Mouse (Mus musculus) lung, embryonic 14.5 days (tissue): Measurements from ENCODE around the gene Arhgef25. TPM values are rescaled to one million over a fixed set of nuclear protein-coding genes. Genes with fewer than 3 reads are reported as not detected.

Source experiments
- ATAC-seq: fragments of 200-750 bp; cut with Nextera tagmentation; 2 replicates; pipeline ENCODE4 v1.8.0; 2017; ENCODE audit warnings: mild to moderate bottlenecking, moderate TSS enrichment, moderate library complexity; ENCODE audit not compliant: insufficient read depth
- DNase-seq: peaks from one replicate; pipeline ENCODE4 v3.0.0-alpha.2; 2015
- H3K27ac ChIP-seq: fragments of 300-500 bp; sonication (generic); 2 replicates; pipeline ENCODE4 v1.5.1; 2014; ENCODE audit warnings: low read depth, mild to moderate bottlenecking, moderate library complexity
- H3K27me3 ChIP-seq: fragments of 300-500 bp; sonication (generic); 2 replicates; pipeline ENCODE4 v1.6.1; 2014; ENCODE audit warnings: low read length, control low read depth; ENCODE audit not compliant: insufficient read depth
- H3K36me3 ChIP-seq: fragments of 300-500 bp; sonication (generic); 2 replicates; pipeline ENCODE4 v1.6.1; 2014; ENCODE audit warnings: control low read depth; ENCODE audit not compliant: insufficient read depth
- H3K4me1 ChIP-seq: fragments of 300-500 bp; sonication (generic); 2 replicates; pipeline ENCODE4 v1.6.1; 2014; ENCODE audit warnings: antibody characterized with exemption, control low read depth; ENCODE audit not compliant: insufficient read depth
- H3K4me2 ChIP-seq: fragments of 300-500 bp; sonication (generic); 2 replicates; pipeline ENCODE4 v1.6.1; 2014; ENCODE audit warnings: mild to moderate bottlenecking
- H3K4me3 ChIP-seq: fragments of 300-500 bp; sonication (generic); 2 replicates; pipeline ENCODE4 v1.5.1; 2014; ENCODE audit warnings: low read depth, low read length
- H3K9ac ChIP-seq: fragments of 300-500 bp; sonication (generic); 2 replicates; pipeline ENCODE4 v1.6.1; 2014
- H3K9me3 ChIP-seq: fragments of 300-500 bp; sonication (generic); 2 replicates; pipeline ENCODE4 v1.6.1; 2016; ENCODE audit warnings: low read depth, low read length, control low read depth
- CTCF ChIP-seq: IDR thresholded peaks from 2 replicates; pipeline ENCODE4 v1.5.1; 2016; ENCODE audit warnings: antibody characterized with exemption, low read depth
- WGBS: fragments of 180-500 bp; shearing (Covaris S2); extraction: QIAGEN DNeasy Blood & Tissue Kit; methylation state at CpG from one replicate; pipeline ENCODE4 v1.1.7; 2014; 5-methylcytosine and 5-hydroxymethylcytosine counted together
- polyA plus RNA-seq: library from polyadenylated mRNA; unstranded; fragments of >200 nt; fragmentation: Nextera tagmentation; extraction: Ambion mirVana; gene quantifications from 2 replicates; pipeline ENCODE4 v1.2.1, GENCODE M21; 2014

Gene Arhgef25
- polyA plus RNA-seq, 1 experiment from 2014 or later = 48.7 TPM

DNA sequence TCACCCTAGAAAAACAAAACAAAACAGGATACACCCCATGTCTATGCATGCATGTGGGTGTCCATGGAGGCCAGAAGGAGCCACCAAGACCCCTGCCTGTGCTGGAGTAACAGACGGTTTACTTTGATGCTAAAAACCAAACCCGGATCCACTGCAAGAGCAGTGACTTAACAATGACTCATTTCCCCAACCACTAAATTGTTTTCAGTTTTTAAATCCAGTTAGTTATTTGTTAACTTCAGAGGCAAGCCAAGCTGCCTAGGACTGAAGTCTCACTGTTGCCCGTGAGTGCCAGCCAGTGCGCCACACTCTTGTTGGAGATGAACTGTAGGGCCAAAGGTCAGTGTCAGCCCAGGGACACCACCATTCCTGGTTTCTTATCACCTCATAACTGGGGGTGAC is 39.4 kb downstream of the Arhgef25 start:
- ATAC-seq = no peak
- H3K4me1 ChIP-seq = no peaks in the 10 kb centered on the region
- no peak overlapping the region for H3K4me3 ChIP-seq
- DNase-seq = no peak
- no peaks in the 10 kb centered on the region for H3K9me3 ChIP-seq
- H3K27me3 ChIP-seq = no peaks in the 10 kb centered on the region
- 61% methylated on average over 4 of the region's 4 CpGs for WGBS
- H3K36me3 ChIP-seq = no peaks in the 10 kb centered on the region
- H3K27ac ChIP-seq = no peak overlapping the region
- no peak overlapping the region for H3K4me2 ChIP-seq
- no peak for TF ChIP-seq CTCF
- no peak overlapping the region for H3K9ac ChIP-seq

DNA sequence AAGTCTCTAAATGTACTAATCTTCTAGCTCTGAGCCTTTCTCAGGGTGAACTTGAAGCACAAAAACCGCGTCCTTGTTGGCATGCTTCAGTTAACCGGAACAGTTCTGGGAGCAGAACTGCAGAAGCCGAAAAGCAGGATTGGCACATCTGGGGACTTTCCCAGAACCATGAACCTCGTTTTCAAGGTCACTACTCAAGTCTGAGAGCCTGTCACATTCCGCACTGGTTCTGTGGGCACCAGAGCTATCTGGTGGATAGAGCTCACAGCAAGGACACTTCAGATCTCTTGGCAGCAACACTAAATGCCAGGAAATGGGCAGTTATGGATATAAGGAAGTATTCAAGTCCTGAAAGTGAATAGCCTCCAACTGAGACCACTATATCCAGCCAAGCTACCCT is 42.7 kb downstream of the Arhgef25 start:
- WGBS = 79% methylated on average over 6 of the region's 6 CpGs
- no peaks in the 10 kb centered on the region for H3K27me3 ChIP-seq
- no peak overlapping the region for H3K27ac ChIP-seq
- H3K9me3 ChIP-seq = no peaks in the 10 kb centered on the region
- H3K9ac ChIP-seq = no peak overlapping the region
- TF ChIP-seq CTCF = no peak
- H3K4me3 ChIP-seq = no peak overlapping the region
- no peak overlapping the region for H3K4me2 ChIP-seq
- DNase-seq = no peak
- H3K4me1 ChIP-seq = no peaks in the 10 kb centered on the region
- ATAC-seq = no peak
- no peaks in the 10 kb centered on the region for H3K36me3 ChIP-seq

- H3K27me3 ChIP-seq = no peaks in the 10 kb centered on the region
- ATAC-seq (no peak), DNase-seq (no peak)
- no peak for TF ChIP-seq CTCF
- no peaks in the 10 kb centered on the region for H3K9me3 ChIP-seq
- no peaks in the 10 kb centered on the region for H3K36me3 ChIP-seq
- H3K27ac ChIP-seq = no peak overlapping the region
- 73% methylated on average over 5 of the region's 5 CpGs for WGBS
- H3K4me1 ChIP-seq = no peaks in the 10 kb centered on the region
- H3K4me2 ChIP-seq = no peak overlapping the region
- H3K9ac ChIP-seq = no peak overlapping the region
- H3K4me3 ChIP-seq = no peak overlapping the region
Measured at GRCm38 (mm10) chr10:127145303-127145702, 44.6 kb downstream of the Arhgef25 start.

- 86% methylated on average over 7 of the region's 7 CpGs for WGBS
- H3K4me3 ChIP-seq = no peak overlapping the region
- no peak for ATAC-seq
Measured at GRCm38 (mm10) chr10:127144536-127144935, 45.3 kb downstream of the Arhgef25 start.

DNA sequence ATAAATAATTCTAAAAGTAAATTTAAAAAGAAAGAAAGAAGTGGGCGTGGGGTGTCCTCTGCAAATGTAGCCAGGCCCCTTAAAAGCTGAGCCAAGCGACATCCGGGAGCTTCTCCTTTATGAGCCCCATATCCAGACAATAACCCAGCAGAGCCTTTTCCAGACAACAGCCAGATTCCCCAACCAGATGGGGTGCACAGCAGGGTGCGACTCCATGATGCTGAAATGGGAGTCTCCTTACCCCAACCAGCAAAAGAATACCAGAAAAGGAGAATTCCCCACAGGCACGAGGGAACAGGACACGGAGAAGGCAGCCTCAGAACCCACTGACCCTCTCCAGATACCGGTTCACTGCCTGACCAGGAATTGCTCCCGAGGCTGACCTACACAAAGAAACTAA is 46.7 kb downstream of the Arhgef25 start:
- no peak overlapping the region for H3K27ac ChIP-seq
- no peak for DNase-seq
- no peak for TF ChIP-seq CTCF
- no peak overlapping the region for H3K4me3 ChIP-seq
- H3K9ac ChIP-seq = no peak overlapping the region
- H3K9me3 ChIP-seq = no peaks in the 10 kb centered on the region
- H3K27me3 ChIP-seq = no peaks in the 10 kb centered on the region
- 84% methylated on average over 8 of the region's 8 CpGs for WGBS
- no peak overlapping the region for H3K4me2 ChIP-seq
- H3K36me3 ChIP-seq = no peaks in the 10 kb centered on the region
- no peak for ATAC-seq
- no peaks in the 10 kb centered on the region for H3K4me1 ChIP-seq

More at GRCm38 (mm10) chr10:127144536-127144935, 45.3 kb downstream of the Arhgef25 start:
- Histone ChIP-seq H3K9me3 (no peaks in the 10 kb centered on the region), H3K4me1 (no peaks in the 10 kb centered on the region), H3K36me3 (no peaks in the 10 kb centered on the region), H3K27me3 (no peaks in the 10 kb centered on the region), H3K4me2 (no peak overlapping the region), H3K27ac (no peak overlapping the region), H3K9ac (no peak overlapping the region)
- no peak for TF ChIP-seq CTCF
- no peak for DNase-seq

- Histone ChIP-seq H3K9ac (no peak overlapping the region), H3K4me1 (no peaks in the 10 kb centered on the region), H3K9me3 (no peaks in the 10 kb centered on the region), H3K4me3 (no peak overlapping the region), H3K36me3 (no peaks in the 10 kb centered on the region), H3K27ac (no peak overlapping the region), H3K27me3 (no peaks in the 10 kb centered on the region), H3K4me2 (no peak overlapping the region)
- DNase-seq (no peak), ATAC-seq (no peak)
- 50% methylated on average over 8 of the region's 8 CpGs for WGBS
- no peak for TF ChIP-seq CTCF
Measured at GRCm38 (mm10) chr10:127141500-127141899, 48.4 kb downstream of the Arhgef25 start.

DNA sequence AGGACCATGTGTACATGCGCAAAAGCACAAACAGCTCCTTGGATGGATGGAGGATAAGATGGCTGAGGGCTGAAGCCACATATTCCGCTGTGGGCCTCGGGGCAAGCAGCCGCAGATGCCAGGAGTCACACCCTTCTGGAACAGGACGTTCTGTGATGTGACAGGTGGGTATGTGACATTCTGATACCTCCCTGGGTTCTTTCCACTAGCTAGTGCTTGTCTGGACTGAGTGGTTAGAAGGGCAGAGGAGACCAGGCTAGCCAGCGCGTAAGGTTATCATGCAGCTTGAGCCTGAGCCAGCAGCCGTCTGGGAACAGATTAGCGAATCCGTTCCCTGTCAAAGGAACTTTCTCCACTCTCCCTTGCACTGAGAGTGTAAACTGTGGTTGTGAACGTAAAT is 48.9 kb downstream of the Arhgef25 start:
- DNase-seq = no peak
- TF ChIP-seq CTCF = no peak
- H3K4me2 ChIP-seq = no peak overlapping the region
- H3K27me3 ChIP-seq = no peaks in the 10 kb centered on the region
- no peaks in the 10 kb centered on the region for H3K36me3 ChIP-seq
- no peak for ATAC-seq
- WGBS = 68% methylated on average over 11 of the region's 11 CpGs
- H3K27ac ChIP-seq = no peak overlapping the region
- H3K4me3 ChIP-seq = no peak overlapping the region
- H3K9me3 ChIP-seq = no peaks in the 10 kb centered on the region
- no peaks in the 10 kb centered on the region for H3K4me1 ChIP-seq
- H3K9ac ChIP-seq = no peak overlapping the region

DNA sequence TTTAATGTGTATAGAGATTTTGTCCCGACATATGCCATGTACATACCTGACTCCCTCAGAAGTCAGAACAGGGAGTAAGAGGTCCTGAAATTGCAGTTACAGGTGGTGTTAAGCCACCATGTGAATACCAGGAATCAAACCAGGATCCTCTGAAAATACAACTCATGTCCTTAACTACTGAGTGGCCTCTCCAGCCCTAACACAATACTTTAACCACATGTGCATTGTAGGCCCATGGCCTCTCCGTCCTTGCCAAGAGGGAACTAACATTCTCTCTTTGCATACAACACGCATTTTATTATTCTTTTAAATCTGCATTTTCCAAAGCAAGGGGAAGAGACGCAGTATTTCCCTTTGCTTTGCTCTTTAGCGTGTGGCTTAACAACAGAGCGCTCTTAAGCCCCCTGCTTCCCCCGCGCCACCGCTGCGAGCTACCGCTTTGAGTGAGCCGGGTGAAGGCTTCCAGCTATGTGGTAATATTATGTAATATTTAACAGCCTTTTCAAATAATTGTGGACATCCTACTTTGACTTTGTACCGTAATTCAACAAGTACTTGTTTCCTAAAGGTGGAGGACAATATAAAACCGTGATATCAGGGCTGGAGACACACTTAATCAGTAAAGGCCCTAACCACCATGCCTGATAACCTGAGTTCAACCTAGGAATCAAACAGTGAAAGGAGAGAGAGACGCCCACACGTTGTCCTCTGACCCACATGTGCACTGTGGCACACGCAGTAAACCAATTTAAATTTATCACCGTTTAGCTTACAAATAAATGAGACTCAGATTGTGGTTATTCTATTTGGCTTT is 51.3 kb downstream of the Arhgef25 start:
- H3K27ac ChIP-seq = no peak overlapping the region
- no peak overlapping the region for H3K4me3 ChIP-seq
- 75% methylated on average over 18 of the region's 18 CpGs for WGBS
- TF ChIP-seq CTCF = no peak
- no peak overlapping the region for H3K9ac ChIP-seq
- H3K36me3 ChIP-seq = no peaks in the 10 kb centered on the region
- DNase-seq (no peak), ATAC-seq (no peak)
- no peaks in the 10 kb centered on the region for H3K4me1 ChIP-seq
- no peak overlapping the region for H3K4me2 ChIP-seq
- no peaks in the 10 kb centered on the region for H3K9me3 ChIP-seq
- no peaks in the 10 kb centered on the region for H3K27me3 ChIP-seq
